Mouse (Mus musculus): ENCODE measurements at regions not wholly inside any gene's neighbourhood (a gene's known extent, or its start where the extent isn't known, plus 50 kb on each side); places are given as distances from the start of the nearest gene placed in this dataset.

- TF ChIP-seq CTCF (IDR thresholded peaks at IDR 0.05; ENCODE audit: borderline replicate concordance, insufficient read depth, low read length) (no peak), POLR2A (IDR thresholded peaks at IDR 0.05; ENCODE audit: low read depth, low read length) (no peak)
- no peak overlapping the region for H3K27ac ChIP-seq (ENCODE audit: insufficient read depth, low read length)
- H3K4me1 ChIP-seq (ENCODE audit: control insufficient read depth, insufficient read depth, low read length): peaks cover 2% of the 10 kb centered on the region; the same call in 1 of the 2 replicates
- no peak overlapping the region for H3K4me3 ChIP-seq (ENCODE audit: insufficient read depth, low read length)
These were observed 53.8 kb downstream of the Ch25h start for GRCm38 (mm10) chr19:34421171-34421570.

- peaks cover 2% of the 10 kb centered on the region; the same call in 1 of the 2 replicates for H3K4me1 ChIP-seq (ENCODE audit: control insufficient read depth, insufficient read depth, low read length)
These were observed 54.6 kb downstream of the Ch25h start for GRCm38 (mm10) chr19:34420293-34420792.

GRCm38 (mm10) chr19:34407176-34407575 is 67.8 kb downstream of the Ch25h start:
- Histone ChIP-seq H3K27ac (ENCODE audit: insufficient read depth, low read length) (no peak overlapping the region), H3K4me3 (ENCODE audit: insufficient read depth, low read length) (no peak overlapping the region), H3K4me1 (ENCODE audit: control insufficient read depth, insufficient read depth, low read length) (no peaks in the 10 kb centered on the region; the same call in 1 of the 2 replicates)
- no peak for TF ChIP-seq POLR2A (IDR thresholded peaks at IDR 0.05; ENCODE audit: low read depth, low read length)

More at GRCm38 (mm10) chr19:34420293-34420792, 54.6 kb downstream of the Ch25h start:
- Histone ChIP-seq H3K4me3 (ENCODE audit: insufficient read depth, low read length) (no peak overlapping the region), H3K27ac (ENCODE audit: insufficient read depth, low read length) (no peak overlapping the region)
- no peak for TF ChIP-seq CTCF (IDR thresholded peaks at IDR 0.05; ENCODE audit: borderline replicate concordance, insufficient read depth, low read length)
- TF ChIP-seq POLR2A (IDR thresholded peaks at IDR 0.05; ENCODE audit: low read depth, low read length): no peak

- no peak for TF ChIP-seq POLR2A (IDR thresholded peaks at IDR 0.05; ENCODE audit: low read depth, low read length)
- no peak for TF ChIP-seq CTCF (IDR thresholded peaks at IDR 0.05; ENCODE audit: borderline replicate concordance, insufficient read depth, low read length)
- no peak overlapping the region for H3K4me3 ChIP-seq (ENCODE audit: insufficient read depth, low read length)
- H3K4me1 ChIP-seq (ENCODE audit: control insufficient read depth, insufficient read depth, low read length): no peaks in the 10 kb centered on the region; the same call in 1 of the 2 replicates
- no peak overlapping the region for H3K27ac ChIP-seq (ENCODE audit: insufficient read depth, low read length)
These were observed 68.3 kb downstream of the Ch25h start for GRCm38 (mm10) chr19:34406710-34407109.

GRCm38 (mm10) chr19:34396276-34396675 is 78.7 kb downstream of the Ch25h start:
- H3K4me3 ChIP-seq (ENCODE audit: insufficient read depth, low read length): no peak overlapping the region

GRCm38 (mm10) chr19:34389940-34390339 is 85.0 kb downstream of the Ch25h start:
- Histone ChIP-seq H3K27ac (ENCODE audit: insufficient read depth, low read length) (peak overlapping the region; percentile 78; the same call in 1 of the 2 replicates), H3K4me1 (ENCODE audit: control insufficient read depth, insufficient read depth, low read length) (peaks cover 7% of the 10 kb centered on the region), H3K4me3 (ENCODE audit: insufficient read depth, low read length) (no peak overlapping the region)
- TF ChIP-seq CTCF (IDR thresholded peaks at IDR 0.05; ENCODE audit: borderline replicate concordance, insufficient read depth, low read length) (no peak), POLR2A (IDR thresholded peaks at IDR 0.05; ENCODE audit: low read depth, low read length) (no peak)

More at GRCm38 (mm10) chr19:34396276-34396675, 78.7 kb downstream of the Ch25h start:
- H3K4me1 ChIP-seq (ENCODE audit: control insufficient read depth, insufficient read depth, low read length): peaks cover 13% of the 10 kb centered on the region
- TF ChIP-seq CTCF (IDR thresholded peaks at IDR 0.05; ENCODE audit: borderline replicate concordance, insufficient read depth, low read length) (no peak), POLR2A (IDR thresholded peaks at IDR 0.05; ENCODE audit: low read depth, low read length) (no peak)
- H3K27ac ChIP-seq (ENCODE audit: insufficient read depth, low read length): peak overlapping the region; percentile 15; the same call in 1 of the 2 replicates

GRCm38 (mm10) chr19:34382551-34382950 is 92.1 kb downstream of the Fas start:
- peak overlapping the region; percentile 92 for H3K27ac ChIP-seq (ENCODE audit: insufficient read depth, low read length)
- no peaks in the 10 kb centered on the region for H3K4me1 ChIP-seq (ENCODE audit: control insufficient read depth, insufficient read depth, low read length)
- H3K4me3 ChIP-seq (ENCODE audit: insufficient read depth, low read length): no peak overlapping the region
- TF ChIP-seq POLR2A (IDR thresholded peaks at IDR 0.05; ENCODE audit: low read depth, low read length) (no peak), CTCF (IDR thresholded peaks at IDR 0.05; ENCODE audit: borderline replicate concordance, insufficient read depth, low read length) (no peak)
